In the genomic region with DNA sequence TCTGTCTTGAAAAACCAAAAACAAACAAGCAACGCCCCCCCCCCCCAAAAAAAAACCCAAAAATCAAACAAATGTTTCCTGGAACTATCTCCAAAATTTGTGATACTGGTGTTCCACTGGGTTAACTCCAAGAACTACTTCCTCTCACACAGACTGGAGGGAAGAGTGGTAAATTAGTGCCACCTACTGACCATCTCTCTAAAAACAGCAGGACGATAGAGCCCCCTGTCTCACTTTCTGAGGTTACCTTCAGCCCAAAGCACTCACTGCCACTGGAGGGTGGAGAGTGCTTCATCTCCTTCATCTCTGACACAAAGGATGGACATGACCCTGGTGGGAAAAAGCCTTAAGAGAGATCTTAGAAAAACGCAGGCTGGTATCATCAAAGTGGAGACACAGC, we compare ENCODE assay signal across 8 mouse cellular contexts. TPM values are rescaled to one million over a fixed set of nuclear protein-coding genes. Genes with fewer than 3 reads are reported as not detected.
A peak's percentile ranks its signal among the peaks of the same experiment; 100 is the strongest.
DNase-seq lines count a peak whose midpoint lies in the region; ATAC-seq and TF ChIP-seq lines count a peak whose summit lies in the region.

No protein-coding gene starts in this region.

- 0 out of 2 replicates have a peak, but pooled peaks cover 5% of the 10 kb centered on the region for H3K27me3 ChIP-seq in intestine, embryonic 14.5 days (replicated peaks; ENCODE audit: control insufficient read depth, insufficient read depth, low read length)
- no peaks in the 10 kb centered on the region for H3K27me3 ChIP-seq in intestine, embryonic 16.5 days (replicated peaks; ENCODE audit: control insufficient read depth, insufficient read depth, low read length)
- H3K27me3 ChIP-seq in G1E (ENCODE audit: insufficient read depth, low read length) = peaks cover under 1% of the 10 kb centered on the region
- H3K27me3 ChIP-seq in embryonic facial prominence, embryonic 14.5 days (replicated peaks; ENCODE audit: control insufficient read depth, insufficient read depth, low read length) = no peaks in the 10 kb centered on the region

- no peak overlapping the region for H3K4me2 ChIP-seq in intestine, embryonic 14.5 days (ENCODE audit: low read length)
- H3K4me2 ChIP-seq in intestine, embryonic 16.5 days (ENCODE audit: low read depth, low read length) = no peak overlapping the region
- no peak overlapping the region for H3K4me2 ChIP-seq in embryonic facial prominence, embryonic 14.5 days (ENCODE audit: low read depth, low read length)

- no peak overlapping the region for H3K9ac ChIP-seq in intestine, embryonic 14.5 days (ENCODE audit: low read length)
- no peak overlapping the region for H3K9ac ChIP-seq in intestine, embryonic 16.5 days (ENCODE audit: low read depth, low read length)
- H3K9ac ChIP-seq in embryonic facial prominence, embryonic 14.5 days (ENCODE audit: low read depth, low read length) = no peak overlapping the region

- TF ChIP-seq CTCF in G1E (IDR thresholded peaks at IDR 0.05; ENCODE audit: low read depth, low read length) = peak; percentile 32; the same call in 1 of the 2 replicates

- 4% methylated on average over 3 of the region's 3 CpGs for WGBS in intestine, embryonic 14.5 days
- WGBS in intestine, embryonic 16.5 days = 5% methylated on average over 3 of the region's 3 CpGs
- WGBS in embryonic facial prominence, embryonic 14.5 days = 3% methylated on average over 3 of the region's 3 CpGs

- DNase-seq in intestine, embryonic 14.5 days (ENCODE audit: low spot score) = peak; percentile 55
- peak; percentile 64 for DNase-seq in A20 (ENCODE audit: low read depth, low spot score)
- DNase-seq in G1E (ENCODE audit: low spot score) = peak; percentile 75
- DNase-seq in embryonic facial prominence, embryonic 14.5 days (ENCODE audit: low spot score) = peak; percentile 71
- peak; percentile 16 to 74 for DNase-seq in layer of hippocampus, postnatal 14 days (ENCODE audit: low spot score in 2 of 2)
- peak; percentile 30 for DNase-seq in thymus, postnatal 25 days
- DNase-seq in urinary bladder, adult 18-20 months (ENCODE audit: low spot score in 2 of 2) = no peak

- H3K27ac ChIP-seq in intestine, embryonic 14.5 days (ENCODE audit: low read depth) = no peak overlapping the region
- H3K27ac ChIP-seq in intestine, embryonic 16.5 days (ENCODE audit: low read length) = no peak overlapping the region
- no peak overlapping the region for H3K27ac ChIP-seq in embryonic facial prominence, embryonic 14.5 days (replicated peaks; ENCODE audit: low read depth, low read length)

- ATAC-seq in intestine, embryonic 14.5 days (replicated peaks; ENCODE audit: low FRiP score, low TSS enrichment, low read depth) = no peak
- ATAC-seq in intestine, embryonic 16.5 days = no peak
- no peak for ATAC-seq in G1E (ENCODE audit: extremely low read depth, insufficient number of reproducible peaks, low FRiP score, poor library complexity, severe bottlenecking)
- peak; percentile 79; the same call in 1 of the 2 replicates for ATAC-seq in embryonic facial prominence, embryonic 14.5 days (ENCODE audit: low read depth)

- H3K36me3 ChIP-seq in intestine, embryonic 14.5 days (ENCODE audit: control insufficient read depth, insufficient read depth, low read length) = no peaks in the 10 kb centered on the region
- no peaks in the 10 kb centered on the region for H3K36me3 ChIP-seq in intestine, embryonic 16.5 days (ENCODE audit: control insufficient read depth, insufficient read depth, low read length)
- H3K36me3 ChIP-seq in G1E (replicated peaks) = no peaks in the 10 kb centered on the region
- H3K36me3 ChIP-seq in embryonic facial prominence, embryonic 14.5 days (ENCODE audit: control insufficient read depth, insufficient read depth, low read length) = no peaks in the 10 kb centered on the region

- H3K4me3 ChIP-seq in intestine, embryonic 14.5 days (ENCODE audit: low read depth, low read length) = no peak overlapping the region
- no peak overlapping the region for H3K4me3 ChIP-seq in intestine, embryonic 16.5 days (ENCODE audit: low read length)
- no peak overlapping the region for H3K4me3 ChIP-seq in G1E (ENCODE audit: low read depth, low read length)
- no peak overlapping the region for H3K4me3 ChIP-seq in embryonic facial prominence, embryonic 14.5 days (ENCODE audit: low read depth, low read length)

- H3K9me3 ChIP-seq in intestine, embryonic 14.5 days (ENCODE audit: control insufficient read depth, low read length) = no peaks in the 10 kb centered on the region
- no peaks in the 10 kb centered on the region for H3K9me3 ChIP-seq in intestine, embryonic 16.5 days (ENCODE audit: control insufficient read depth, low read length)
- H3K9me3 ChIP-seq in G1E (replicated peaks) = peaks cover 14% of the 10 kb centered on the region
- H3K9me3 ChIP-seq in embryonic facial prominence, embryonic 14.5 days (ENCODE audit: control insufficient read depth, low read length) = no peaks in the 10 kb centered on the region

- H3K4me1 ChIP-seq in intestine, embryonic 14.5 days (replicated peaks; ENCODE audit: control insufficient read depth, insufficient read depth, low read length) = no peaks in the 10 kb centered on the region
- no peaks in the 10 kb centered on the region for H3K4me1 ChIP-seq in intestine, embryonic 16.5 days (ENCODE audit: control insufficient read depth, insufficient read depth, low read length)
- no peaks in the 10 kb centered on the region for H3K4me1 ChIP-seq in G1E (ENCODE audit: insufficient read depth, low read depth, low read length)
- no peaks in the 10 kb centered on the region for H3K4me1 ChIP-seq in embryonic facial prominence, embryonic 14.5 days (ENCODE audit: control insufficient read depth, insufficient read depth, low read length)

RNA-seq across cellular contexts. Expression of gene Clpx, which starts 10.8 kb away (rescaled TPM):
- 42.6 and 47.1 TPM in 2 replicates for polyA plus RNA-seq in intestine, embryonic 14.5 days (2014; fragmentation: Nextera tagmentation; extraction: Ambion mirVana)
- polyA plus RNA-seq in intestine, embryonic 16.5 days (2015; fragmentation: Nextera tagmentation; extraction: Ambion mirVana) = 46.6 and 49.7 TPM in 2 replicates
- 34.1 and 41.9 TPM in 2 replicates for total RNA-seq in G1E (2014; fragmentation: Nextera tagmentation)
- 59.5 and 64.9 TPM in 2 replicates for total RNA-seq in G1E (2017)
- 12.7 and 14.0 TPM in 2 replicates for polyA plus RNA-seq in G1E (2012)
- 55.8 and 56.3 TPM in 2 replicates for polyA plus RNA-seq in embryonic facial prominence, embryonic 14.5 days (2014; fragmentation: Nextera tagmentation; extraction: Ambion mirVana)
- total RNA-seq in layer of hippocampus, postnatal 14 days (2021) = 10 to 100 TPM; 30.4 to 30.8 TPM

RNA-seq across cellular contexts. Expression of gene Cilp, which starts 18.3 kb away (rescaled TPM):
- polyA plus RNA-seq in intestine, embryonic 14.5 days (2014; fragmentation: Nextera tagmentation; extraction: Ambion mirVana) = 1.1 and 2.0 TPM in 2 replicates
- 1.7 and 2.0 TPM in 2 replicates for polyA plus RNA-seq in intestine, embryonic 16.5 days (2015; fragmentation: Nextera tagmentation; extraction: Ambion mirVana)
- total RNA-seq in G1E (2014; fragmentation: Nextera tagmentation) (not detected in 2 replicates), G1E (2017) (under 0.01 TPM in 1 of 2 replicates, not detected in the other)
- not detected in 2 replicates for polyA plus RNA-seq in G1E (2012)
- 9.7 and 10.7 TPM in 2 replicates for polyA plus RNA-seq in embryonic facial prominence, embryonic 14.5 days (2014; fragmentation: Nextera tagmentation; extraction: Ambion mirVana)
- under 1 TPM; 0.07 to 0.14 TPM for total RNA-seq in layer of hippocampus, postnatal 14 days (2021)

Comparison
In these comparisons a context has a peak if more than half of its experiments do, and no peak if none do; other contexts are left out.
1. DNase-seq: peak in intestine, embryonic 14.5 days (single experiment), A20 (single experiment), G1E (single experiment), embryonic facial prominence, embryonic 14.5 days (single experiment), layer of hippocampus, postnatal 14 days (2 of 2) and thymus, postnatal 25 days (single experiment); none in urinary bladder, adult 18-20 months (0 of 2).